Mouse (Mus musculus): ENCODE measurements at regions not wholly inside any gene's neighbourhood (a gene's known extent, or its start where the extent isn't known, plus 50 kb on each side); places are given as distances from the start of the nearest gene placed in this dataset.

DNA sequence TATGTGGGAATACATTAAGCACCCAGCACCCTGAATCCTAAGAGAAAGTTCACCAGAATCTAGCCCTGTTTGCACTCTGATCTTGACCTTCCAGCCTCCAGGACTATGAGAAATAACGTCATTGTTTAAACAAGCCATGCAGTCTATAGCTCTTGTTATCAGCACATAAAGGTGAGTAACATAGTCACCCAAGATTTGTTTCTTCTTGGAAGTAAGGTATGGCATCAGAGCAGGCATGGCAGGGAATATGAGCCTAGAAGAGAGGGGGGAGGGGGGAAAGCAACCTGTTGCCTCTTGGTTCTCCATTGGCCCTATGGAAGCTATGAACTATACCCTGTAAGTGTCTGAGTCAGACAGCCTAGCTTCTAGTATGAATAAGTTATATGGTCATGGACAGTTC lies 89.8 kb upstream of the Ppp1r12a start:
- TF ChIP-seq EP300 (IDR thresholded peaks at IDR 0.05; ENCODE audit: low read depth) (no peak), CTCF (IDR thresholded peaks at IDR 0.05; ENCODE audit: low read depth) (no peak)
- DNase-seq (ENCODE audit: low spot score): no peak
- peaks cover 14% of the 10 kb centered on the region for H3K4me1 ChIP-seq (ENCODE audit: control insufficient read depth, insufficient read depth)
- no peak overlapping the region for H3K27ac ChIP-seq (ENCODE audit: low read depth)
- H3K4me2 ChIP-seq (ENCODE audit: low read depth, low read length): no peak overlapping the region
- H3K9me3 ChIP-seq (replicated peaks; ENCODE audit: control insufficient read depth, low read length): no peaks in the 10 kb centered on the region
- no peaks in the 10 kb centered on the region for H3K27me3 ChIP-seq (ENCODE audit: control insufficient read depth, insufficient read depth, low read length)
- 87% methylated on average over 1 of the region's 1 CpGs for WGBS
- H3K9ac ChIP-seq (replicated peaks; ENCODE audit: low read depth, low read length): no peak overlapping the region
- no peak overlapping the region for H3K4me3 ChIP-seq (ENCODE audit: low read depth, low read length)
- no peak for ATAC-seq (ENCODE audit: insufficient read depth, low read depth)
- H3K36me3 ChIP-seq (replicated peaks; ENCODE audit: control insufficient read depth, insufficient read depth, low read length): no peaks in the 10 kb centered on the region

DNA sequence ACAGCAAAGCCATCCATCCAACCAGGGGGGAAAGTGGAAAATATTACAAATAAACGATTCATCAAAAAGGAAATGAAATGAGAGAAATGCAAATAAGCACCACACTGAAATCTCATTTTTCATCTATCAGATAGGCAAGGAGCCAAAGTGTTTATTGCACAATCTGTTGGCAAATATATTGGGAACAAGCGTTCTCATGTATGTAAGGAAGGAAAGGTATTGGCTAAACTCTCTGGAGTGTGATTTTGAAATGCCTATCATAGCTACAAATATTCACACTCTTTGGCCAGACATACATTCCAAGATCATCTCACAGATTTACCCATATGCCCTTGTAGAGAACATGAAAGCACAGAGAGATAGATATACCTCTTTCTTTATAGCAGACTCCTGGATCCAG lies 90.6 kb upstream of the Ppp1r12a start:
- H3K27ac ChIP-seq (ENCODE audit: low read depth): no peak overlapping the region
- H3K9ac ChIP-seq (replicated peaks; ENCODE audit: low read depth, low read length): no peak overlapping the region
- ATAC-seq (ENCODE audit: insufficient read depth, low read depth) (no peak), DNase-seq (ENCODE audit: low spot score) (no peak)
- TF ChIP-seq CTCF (IDR thresholded peaks at IDR 0.05; ENCODE audit: low read depth) (no peak), EP300 (IDR thresholded peaks at IDR 0.05; ENCODE audit: low read depth) (no peak)
- WGBS: 65% methylated on average over 2 of the region's 2 CpGs
- no peaks in the 10 kb centered on the region for H3K9me3 ChIP-seq (replicated peaks; ENCODE audit: control insufficient read depth, low read length)
- H3K36me3 ChIP-seq (replicated peaks; ENCODE audit: control insufficient read depth, insufficient read depth, low read length): no peaks in the 10 kb centered on the region
- H3K4me3 ChIP-seq (ENCODE audit: low read depth, low read length): no peak overlapping the region
- peaks cover 14% of the 10 kb centered on the region for H3K4me1 ChIP-seq (ENCODE audit: control insufficient read depth, insufficient read depth)
- no peaks in the 10 kb centered on the region for H3K27me3 ChIP-seq (ENCODE audit: control insufficient read depth, insufficient read depth, low read length)
- no peak overlapping the region for H3K4me2 ChIP-seq (ENCODE audit: low read depth, low read length)

DNA sequence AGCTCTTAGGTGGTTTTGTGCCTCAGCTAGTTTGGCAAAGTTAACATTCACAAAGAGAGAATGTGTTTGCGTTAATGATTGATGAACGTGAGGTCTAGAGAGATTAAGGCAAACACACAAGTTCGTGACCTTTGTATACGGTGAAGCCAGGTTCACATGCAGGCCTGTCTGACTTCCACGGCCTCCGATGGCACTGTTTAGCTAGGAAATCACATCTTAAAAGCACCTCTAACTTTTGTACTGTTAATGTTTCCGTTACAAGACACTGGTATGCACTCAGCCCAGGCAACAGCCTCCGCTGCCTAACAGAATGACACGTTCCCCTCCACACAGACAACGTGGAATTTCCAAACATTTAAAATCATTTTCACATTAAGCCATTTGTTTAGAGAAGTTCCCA lies 94.3 kb upstream of the Ppp1r12a start:
- 0 out of 2 replicates have a peak, but pooled peaks cover 5% of the 10 kb centered on the region for H3K4me1 ChIP-seq (ENCODE audit: control insufficient read depth, insufficient read depth)
- 64% methylated on average over 10 of the region's 10 CpGs for WGBS
- no peak for TF ChIP-seq EP300 (IDR thresholded peaks at IDR 0.05; ENCODE audit: low read depth)
- no peak for TF ChIP-seq CTCF (IDR thresholded peaks at IDR 0.05; ENCODE audit: low read depth)
- ATAC-seq (ENCODE audit: insufficient read depth, low read depth) (no peak), DNase-seq (ENCODE audit: low spot score) (no peak)
- no peaks in the 10 kb centered on the region for H3K27me3 ChIP-seq (ENCODE audit: control insufficient read depth, insufficient read depth, low read length)
- no peak overlapping the region for H3K4me3 ChIP-seq (ENCODE audit: low read depth, low read length)
- H3K27ac ChIP-seq (ENCODE audit: low read depth): no peak overlapping the region
- no peaks in the 10 kb centered on the region for H3K9me3 ChIP-seq (replicated peaks; ENCODE audit: control insufficient read depth, low read length)
- no peak overlapping the region for H3K9ac ChIP-seq (replicated peaks; ENCODE audit: low read depth, low read length)
- no peaks in the 10 kb centered on the region for H3K36me3 ChIP-seq (replicated peaks; ENCODE audit: control insufficient read depth, insufficient read depth, low read length)
- no peak overlapping the region for H3K4me2 ChIP-seq (ENCODE audit: low read depth, low read length)

DNA sequence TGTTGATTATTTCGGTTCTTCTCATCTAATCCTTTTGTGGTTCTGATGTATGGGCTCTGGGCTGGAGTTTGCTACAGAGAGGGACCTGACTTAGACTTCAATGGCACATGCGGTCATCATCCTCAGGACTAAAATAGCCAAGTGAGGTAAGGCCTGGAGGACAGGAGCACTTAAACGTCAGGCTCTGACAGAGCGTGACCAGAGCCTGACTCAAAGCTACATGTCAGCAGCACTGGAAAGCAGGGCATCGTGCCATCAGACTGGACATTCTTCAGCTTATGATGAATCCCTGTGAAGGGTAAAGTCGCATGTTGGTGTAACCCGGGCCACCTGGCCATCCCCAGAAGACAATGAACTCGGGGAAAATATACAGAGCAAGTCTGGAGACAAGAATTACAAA lies 95.8 kb upstream of the Ppp1r12a start:
- Histone ChIP-seq H3K9me3 (replicated peaks; ENCODE audit: control insufficient read depth, low read length) (no peaks in the 10 kb centered on the region), H3K9ac (replicated peaks; ENCODE audit: low read depth, low read length) (no peak overlapping the region), H3K27ac (ENCODE audit: low read depth) (peak overlapping the region; percentile 55), H3K27me3 (ENCODE audit: control insufficient read depth, insufficient read depth, low read length) (no peaks in the 10 kb centered on the region), H3K4me3 (ENCODE audit: low read depth, low read length) (no peak overlapping the region), H3K4me2 (ENCODE audit: low read depth, low read length) (no peak overlapping the region), H3K4me1 (ENCODE audit: control insufficient read depth, insufficient read depth) (0 out of 2 replicates have a peak, but pooled peaks cover 5% of the 10 kb centered on the region), H3K36me3 (replicated peaks; ENCODE audit: control insufficient read depth, insufficient read depth, low read length) (no peaks in the 10 kb centered on the region)
- peak; percentile 82 for DNase-seq (ENCODE audit: low spot score)
- ATAC-seq (ENCODE audit: insufficient read depth, low read depth): peak; percentile 95
- 33% methylated on average over 8 of the region's 8 CpGs for WGBS
- TF ChIP-seq EP300 (IDR thresholded peaks at IDR 0.05; ENCODE audit: low read depth): peak; percentile 72; the same call in 1 of the 2 replicates
- TF ChIP-seq CTCF (IDR thresholded peaks at IDR 0.05; ENCODE audit: low read depth): no peak

DNA sequence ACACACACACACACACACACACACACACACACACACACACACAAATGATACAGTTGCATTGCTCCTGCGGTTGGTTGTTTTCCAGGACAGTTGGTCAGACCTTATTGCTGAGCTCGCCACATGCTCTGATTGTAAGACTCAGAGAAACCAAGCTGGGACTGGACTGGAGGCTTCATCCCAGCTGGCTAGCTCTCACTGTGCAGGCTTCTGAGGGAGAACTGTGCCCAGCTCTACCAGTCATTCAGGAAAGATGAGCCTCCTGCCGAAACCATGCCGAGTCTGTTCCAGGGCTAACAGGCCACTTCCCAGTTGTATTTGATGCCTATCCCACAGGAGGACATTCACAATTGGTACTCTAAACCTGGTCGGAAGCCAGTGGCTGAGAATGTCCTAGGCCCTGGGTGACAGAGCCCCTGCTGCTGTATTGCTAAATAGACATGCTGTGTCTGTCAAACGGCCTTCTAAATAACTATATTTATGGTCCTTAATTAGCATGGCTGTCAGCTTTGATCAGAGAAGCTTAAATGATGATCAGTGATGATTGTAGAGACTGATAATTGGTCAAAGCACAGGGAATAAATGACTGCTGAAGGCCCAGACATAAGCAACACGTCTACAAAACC lies 100.1 kb upstream of the Ppp1r12a start:
- Histone ChIP-seq H3K9ac (replicated peaks; ENCODE audit: low read depth, low read length) (no peak overlapping the region), H3K36me3 (replicated peaks; ENCODE audit: control insufficient read depth, insufficient read depth, low read length) (no peaks in the 10 kb centered on the region), H3K27ac (ENCODE audit: low read depth) (no peak overlapping the region), H3K4me1 (ENCODE audit: control insufficient read depth, insufficient read depth) (peaks cover 8% of the 10 kb centered on the region; the same call in 1 of the 2 replicates), H3K27me3 (ENCODE audit: control insufficient read depth, insufficient read depth, low read length) (no peaks in the 10 kb centered on the region), H3K9me3 (replicated peaks; ENCODE audit: control insufficient read depth, low read length) (no peaks in the 10 kb centered on the region), H3K4me3 (ENCODE audit: low read depth, low read length) (no peak overlapping the region), H3K4me2 (ENCODE audit: low read depth, low read length) (no peak overlapping the region)
- ATAC-seq (ENCODE audit: insufficient read depth, low read depth) (no peak), DNase-seq (ENCODE audit: low spot score) (no peak)
- TF ChIP-seq CTCF (IDR thresholded peaks at IDR 0.05; ENCODE audit: low read depth) (no peak), EP300 (IDR thresholded peaks at IDR 0.05; ENCODE audit: low read depth) (no peak)
- WGBS: 72% methylated on average over 7 of the region's 7 CpGs

DNA sequence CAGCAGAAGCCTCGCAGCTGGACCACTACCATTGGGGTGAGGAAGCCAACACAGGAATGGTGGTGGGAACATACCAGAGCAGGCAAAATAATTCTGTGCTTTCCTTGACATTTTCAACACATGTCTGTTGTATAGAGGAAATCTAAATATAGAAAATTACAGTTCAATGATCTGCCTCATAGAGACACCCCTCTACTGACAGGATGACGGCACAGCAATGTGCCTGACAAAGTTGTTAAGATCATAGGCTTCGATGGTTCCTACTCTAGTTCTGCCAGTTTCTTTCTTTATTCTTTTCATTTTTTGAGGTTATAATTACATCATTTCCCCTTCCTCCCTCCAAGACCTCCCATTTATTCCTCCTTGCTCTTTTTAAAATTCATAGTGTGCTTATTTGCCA lies 101.4 kb upstream of the Ppp1r12a start:
- TF ChIP-seq EP300 (IDR thresholded peaks at IDR 0.05; ENCODE audit: low read depth): no peak
- TF ChIP-seq CTCF (IDR thresholded peaks at IDR 0.05; ENCODE audit: low read depth): 0 out of 2 replicates have a peak, but pooled peaks have one; percentile 5
- Histone ChIP-seq H3K27ac (ENCODE audit: low read depth) (no peak overlapping the region), H3K36me3 (replicated peaks; ENCODE audit: control insufficient read depth, insufficient read depth, low read length) (no peaks in the 10 kb centered on the region), H3K4me3 (ENCODE audit: low read depth, low read length) (no peak overlapping the region), H3K9me3 (replicated peaks; ENCODE audit: control insufficient read depth, low read length) (no peaks in the 10 kb centered on the region), H3K9ac (replicated peaks; ENCODE audit: low read depth, low read length) (no peak overlapping the region), H3K4me1 (ENCODE audit: control insufficient read depth, insufficient read depth) (peaks cover 4% of the 10 kb centered on the region; the same call in 1 of the 2 replicates), H3K27me3 (ENCODE audit: control insufficient read depth, insufficient read depth, low read length) (no peaks in the 10 kb centered on the region), H3K4me2 (ENCODE audit: low read depth, low read length) (no peak overlapping the region)
- no peak for DNase-seq (ENCODE audit: low spot score)
- ATAC-seq (ENCODE audit: insufficient read depth, low read depth): no peak
- 39% methylated on average over 3 of the region's 3 CpGs for WGBS
